Mouse (Mus musculus) gastrocnemius, adult 18-20 months (tissue): Measurements from ENCODE around the gene Spaca4. TPM values are rescaled to one million over a fixed set of nuclear protein-coding genes. Genes with fewer than 3 reads are reported as not detected.

ENCODE experiments used
- DNase-seq: peaks from one replicate; pipeline ENCODE4 v3.0.0; 2021; ENCODE audit warnings: low spot score
- long read RNA-seq, 2 experiments: library from polyadenylated mRNA; stranded (forward); transcript quantifications; one replicate each; pipeline ENCODE4 v2.0.0; 2021
- total RNA-seq, 2 experiments: library from RNA; stranded (reverse); gene quantifications; 2 replicates each; pipeline ENCODE4 v1.2.3; 2021

Spaca4 gene
- not detected for total RNA-seq
- long read RNA-seq, experiment 1: 0 reads
- long read RNA-seq, experiment 2: 0 reads

GRCm38 (mm10) chr7:45725713-45726112 lies at the start of gene Spaca4:
Spaca4 (minus strand) TSS chr7:45725813.
- no peak for DNase-seq

- DNase-seq: no peak
Measured at GRCm38 (mm10) chr7:45775237-45775636, 49.6 kb upstream of the Spaca4 start.

GRCm38 (mm10) chr7:45771101-45771500 lies 45.5 kb upstream of the Spaca4 start:
- DNase-seq: no peak

- DNase-seq: no peak
Measured at GRCm38 (mm10) chr7:45770427-45771082, 44.9 kb upstream of the Spaca4 start.

- no peak for DNase-seq
Measured at GRCm38 (mm10) chr7:45767500-45767899, 41.9 kb upstream of the Spaca4 start.

- DNase-seq: no peak
Measured at GRCm38 (mm10) chr7:45766764-45767163, 41.2 kb upstream of the Spaca4 start.

- DNase-seq: no peak
Measured at GRCm38 (mm10) chr7:45765995-45766394, 40.4 kb upstream of the Spaca4 start.

- DNase-seq: no peak
Measured at GRCm38 (mm10) chr7:45760151-45760550, 34.5 kb upstream of the Spaca4 start.

GRCm38 (mm10) chr7:45759400-45759799 lies 33.8 kb upstream of the Spaca4 start:
- no peak for DNase-seq

GRCm38 (mm10) chr7:45755703-45756102 lies 30.1 kb upstream of the Spaca4 start:
- no peak for DNase-seq

- no peak for DNase-seq
Measured at GRCm38 (mm10) chr7:45750162-45750561, 24.5 kb upstream of the Spaca4 start.

GRCm38 (mm10) chr7:45749401-45749800 lies 23.8 kb upstream of the Spaca4 start:
- DNase-seq: no peak

- DNase-seq: no peak
Measured at GRCm38 (mm10) chr7:45748110-45748509, 22.5 kb upstream of the Spaca4 start.

- no peak for DNase-seq
Measured at GRCm38 (mm10) chr7:45747450-45747849, 21.8 kb upstream of the Spaca4 start.

GRCm38 (mm10) chr7:45746518-45746917 lies 20.9 kb upstream of the Spaca4 start:
- DNase-seq: no peak

- DNase-seq: peak; percentile 60
Measured at GRCm38 (mm10) chr7:45744387-45744786, 18.8 kb upstream of the Spaca4 start.

- no peak for DNase-seq
Measured at GRCm38 (mm10) chr7:45742338-45742737, 16.7 kb upstream of the Spaca4 start.

GRCm38 (mm10) chr7:45741777-45742176 lies 16.2 kb upstream of the Spaca4 start:
- DNase-seq: no peak

GRCm38 (mm10) chr7:45741308-45741707 lies 15.7 kb upstream of the Spaca4 start:
- DNase-seq: no peak

GRCm38 (mm10) chr7:45739820-45740219 lies 14.2 kb upstream of the Spaca4 start:
- DNase-seq: no peak

GRCm38 (mm10) chr7:45739162-45739763 lies 13.7 kb upstream of the Spaca4 start:
- DNase-seq: peak; percentile 80

GRCm38 (mm10) chr7:45733477-45733876 lies 7.9 kb upstream of the Spaca4 start:
- no peak for DNase-seq

GRCm38 (mm10) chr7:45730727-45731431 lies 5.3 kb upstream of the Spaca4 start:
- no peak for DNase-seq
